Mouse (Mus musculus) forebrain, embryonic 12.5 days (tissue): ENCODE data around the gene Tm2d1. TPM values are rescaled to one million over a fixed set of nuclear protein-coding genes. Genes with fewer than 3 reads are reported as not detected.

Source experiments
- ATAC-seq: fragments of 200-750 bp; cut with Nextera tagmentation; 2 replicates; pipeline ENCODE4 v1.8.0; 2017; ENCODE audit warnings: moderate TSS enrichment; ENCODE audit not compliant: low FRiP score
- H3K27ac ChIP-seq: fragments of 300-500 bp; sonication (generic); 2 replicates; pipeline ENCODE4 v1.5.1; 2016; ENCODE audit warnings: mild to moderate bottlenecking
- H3K27me3 ChIP-seq: fragments of 300-500 bp; sonication (generic); 2 replicates; pipeline ENCODE4 v1.6.1; 2016; ENCODE audit warnings: mild to moderate bottlenecking
- H3K36me3 ChIP-seq: fragments of 300-500 bp; sonication (generic); replicated peaks from 2 replicates; pipeline ENCODE4 v1.6.1; 2016; ENCODE audit warnings: mild to moderate bottlenecking
- H3K4me1 ChIP-seq: fragments of 300-500 bp; sonication (generic); 2 replicates; pipeline ENCODE4 v1.6.1; 2016
- H3K4me2 ChIP-seq: fragments of 300-500 bp; sonication (generic); 2 replicates; pipeline ENCODE4 v1.6.1; 2016; ENCODE audit warnings: mild to moderate bottlenecking, moderate library complexity
- H3K4me3 ChIP-seq: fragments of 300-500 bp; sonication (generic); replicated peaks from 2 replicates; pipeline ENCODE4 v1.5.1; 2016; ENCODE audit warnings: mild to moderate bottlenecking
- H3K9ac ChIP-seq: fragments of 300-500 bp; sonication (generic); 2 replicates; pipeline ENCODE4 v1.6.1; 2016; ENCODE audit warnings: mild to moderate bottlenecking
- H3K9me3 ChIP-seq: fragments of 300-500 bp; sonication (generic); 2 replicates; pipeline ENCODE4 v1.6.1; 2016
- WGBS: fragments of 180-500 bp; shearing (Covaris S2); methylation state at CpG from one replicate; pipeline ENCODE4 v1.1.7; 2016; 5-methylcytosine and 5-hydroxymethylcytosine counted together
- polyA plus RNA-seq: library from polyadenylated mRNA; unstranded; fragments of >200 nt; fragmentation: Nextera tagmentation; extraction: Ambion mirVana; gene quantifications from 2 replicates; pipeline ENCODE4 v1.2.1, GENCODE M21; 2016

The Tm2d1 gene
- polyA plus RNA-seq, 1 experiment from 2014 or later: 88.8 TPM

DNA sequence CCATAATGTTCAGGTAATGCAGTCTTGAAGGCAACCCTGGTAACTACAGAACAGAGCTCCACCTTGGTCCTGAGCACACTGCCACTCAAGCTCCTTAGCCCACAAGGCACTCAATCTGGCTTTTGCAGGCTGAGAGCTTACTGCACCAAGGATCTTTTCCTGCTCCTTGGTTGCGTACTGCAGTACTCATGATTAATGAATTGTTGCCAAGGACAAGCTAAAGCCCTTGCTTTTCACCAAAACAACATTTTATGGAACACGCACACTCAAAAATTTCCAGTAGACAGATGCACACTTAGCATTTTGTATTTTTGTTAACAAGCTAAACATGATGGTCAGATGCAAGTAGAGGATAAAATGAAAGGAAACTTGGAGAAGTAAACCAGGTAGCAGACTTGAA, 66.0 kb downstream of the Tm2d1 start:
- H3K4me2 ChIP-seq: no peak overlapping the region
- H3K27ac ChIP-seq: no peak overlapping the region
- WGBS: 93% methylated on average over 2 of the region's 2 CpGs
- no peaks in the 10 kb centered on the region for H3K27me3 ChIP-seq
- H3K9ac ChIP-seq: no peak overlapping the region
- H3K4me3 ChIP-seq: no peak overlapping the region
- H3K9me3 ChIP-seq: no peaks in the 10 kb centered on the region
- no peaks in the 10 kb centered on the region for H3K36me3 ChIP-seq
- peaks cover 14% of the 10 kb centered on the region for H3K4me1 ChIP-seq
- ATAC-seq: no peak

Other genes starting within 250 kb of the Tm2d1 start
- gene Patj, start 12.5 kb upstream of the Tm2d1 start, polyA plus RNA-seq: 10.7 and 12.9 TPM in 2 replicates